Mouse (Mus musculus): ENCODE measurements around the gene Trio. TPM values are rescaled to one million over a fixed set of nuclear protein-coding genes. Genes with fewer than 3 reads are reported as not detected.

Gene Trio
- total RNA-seq, 2 experiments from 2014 or later, result 35.1 to 37.2 TPM

GRCm38 (mm10) chr15:27997917-27998316, 27.7 kb downstream of the Trio start:
- intact Hi-C loops (cut with DNase I; ENCODE audit: low total_unique reads), result no loop called here
- no peak for DNase-seq

DNA sequence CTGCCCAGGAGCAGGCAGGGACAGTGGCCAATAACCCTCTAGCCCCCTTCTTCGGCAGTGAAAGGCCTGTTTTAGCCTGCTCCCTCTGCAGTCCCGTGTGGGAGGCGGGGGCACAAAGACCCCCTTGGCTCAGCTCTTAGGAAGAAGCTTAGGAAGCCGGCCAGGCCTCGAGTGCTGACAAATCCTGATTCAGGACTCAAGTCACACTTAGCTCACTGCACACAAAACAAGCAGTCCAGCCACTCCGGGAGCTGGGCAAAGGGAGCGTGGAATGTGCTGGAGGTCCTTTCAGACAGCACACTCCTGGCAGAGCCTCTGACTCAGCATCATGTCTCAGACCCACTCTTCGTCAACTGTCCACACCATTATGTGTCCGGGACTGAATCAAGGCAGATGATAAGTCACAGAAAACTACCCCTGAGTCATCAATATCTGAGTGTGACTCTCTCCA, 28.2 kb downstream of the Trio start:
- intact Hi-C loops (cut with DNase I; ENCODE audit: low total_unique reads), result no loop called here

GRCm38 (mm10) chr15:27996750-27997149, 28.9 kb downstream of the Trio start:
- intact Hi-C loops (cut with DNase I; ENCODE audit: low total_unique reads), result no loop called here
- DNase-seq, result no peak

More for the DNA sequence above, 28.2 kb downstream of the Trio start:
- DNase-seq, result no peak

DNA sequence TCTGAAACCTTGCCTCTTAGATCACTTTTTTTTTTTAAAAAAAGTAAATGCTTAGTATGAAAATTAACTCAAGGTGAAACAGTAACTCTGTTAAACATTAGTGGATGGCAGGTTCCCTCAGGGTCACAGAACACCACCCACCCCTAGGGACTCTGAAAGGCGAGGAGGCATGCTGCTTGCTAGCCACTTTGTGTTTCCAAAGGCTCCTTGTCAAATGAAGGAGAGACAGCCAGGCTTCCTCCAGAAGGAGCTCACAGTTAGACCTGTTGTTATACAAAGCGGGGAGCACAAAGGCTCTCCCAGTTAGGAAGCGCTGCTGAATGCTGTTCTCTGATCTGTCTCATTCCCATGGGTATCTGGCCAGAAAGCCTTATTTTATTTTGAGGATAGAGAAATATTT, 30.2 kb downstream of the Trio start:
- no peak for DNase-seq
- intact Hi-C loops (cut with DNase I; ENCODE audit: low total_unique reads), result no loop called here

- no peak for DNase-seq
- intact Hi-C loops (cut with DNase I; ENCODE audit: low total_unique reads), result no loop called here
These were observed 30.8 kb downstream of the Trio start for GRCm38 (mm10) chr15:27994870-27995269.

- intact Hi-C loops (cut with DNase I; ENCODE audit: low total_unique reads), result no loop called here
These were observed 32.1 kb downstream of the Trio start for GRCm38 (mm10) chr15:27993528-27993927.

GRCm38 (mm10) chr15:27992596-27992995, 33.1 kb downstream of the Trio start:
- DNase-seq, result no peak
- intact Hi-C loops (cut with DNase I; ENCODE audit: low total_unique reads), result no loop called here

More at GRCm38 (mm10) chr15:27993528-27993927, 32.1 kb downstream of the Trio start:
- no peak for DNase-seq

GRCm38 (mm10) chr15:27991892-27992593, 33.6 kb downstream of the Trio start:
- no peak for DNase-seq
- intact Hi-C loops (cut with DNase I; ENCODE audit: low total_unique reads), result no loop called here

GRCm38 (mm10) chr15:27991066-27991701, 34.5 kb downstream of the Trio start:
- no peak for DNase-seq
- intact Hi-C loops (cut with DNase I; ENCODE audit: low total_unique reads), result no loop called here

DNA sequence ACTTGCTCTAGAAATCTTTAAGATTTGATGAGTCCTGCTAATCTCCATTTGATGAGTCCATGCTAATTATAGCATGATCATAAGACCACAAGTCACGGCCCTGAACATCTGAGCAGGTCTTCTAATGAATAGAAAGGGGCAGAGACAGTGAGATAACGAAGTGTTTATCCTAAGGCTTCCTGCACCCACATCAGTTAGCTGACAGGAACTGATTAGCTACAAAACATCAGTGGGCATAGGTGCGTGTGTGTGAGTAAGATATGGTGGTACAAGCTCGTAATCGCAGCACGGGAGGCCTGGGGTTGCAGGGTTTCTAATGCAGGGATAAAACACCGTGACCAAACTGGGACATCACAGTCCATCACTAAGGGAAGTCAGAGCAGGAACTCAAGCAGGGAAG, 37.7 kb downstream of the Trio start:
- no peak for DNase-seq
- intact Hi-C loops (cut with DNase I; ENCODE audit: low total_unique reads), result no loop called here

DNA sequence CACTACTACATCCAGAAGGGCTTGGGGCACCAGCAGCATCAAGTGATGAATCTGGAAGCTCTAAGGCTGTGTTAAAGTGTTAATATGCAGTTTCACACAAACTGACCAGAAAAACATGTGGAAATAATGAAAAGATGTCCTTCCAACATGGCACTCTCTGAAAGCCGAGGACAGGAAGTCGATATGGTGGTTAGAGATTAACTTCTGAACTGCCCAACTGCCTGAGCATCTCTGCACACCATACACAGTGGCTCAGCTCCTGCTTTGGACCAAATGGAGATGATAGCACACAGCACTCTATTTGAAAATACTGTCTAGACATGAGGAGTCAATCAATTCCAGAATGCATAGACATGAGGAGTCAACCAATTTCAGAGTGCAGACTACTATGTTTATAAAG, 40.8 kb downstream of the Trio start:
- no peak for DNase-seq
- intact Hi-C loops (cut with DNase I; ENCODE audit: low total_unique reads), result loop anchor here (5.0 kb wide), 1 partner anchor 32 kb away; no protein-coding TSS in a partner anchor

- intact Hi-C loops (cut with DNase I; ENCODE audit: low total_unique reads), result loop anchor here (5.0 kb wide), 1 partner anchor 35 kb away; no protein-coding TSS in a partner anchor
- no peak for DNase-seq
These were observed 43.7 kb downstream of the Trio start for GRCm38 (mm10) chr15:27981764-27982500.

GRCm38 (mm10) chr15:27981258-27981657, 44.4 kb downstream of the Trio start:
- no peak for DNase-seq
- intact Hi-C loops (cut with DNase I; ENCODE audit: low total_unique reads), result loop anchor here (5.0 kb wide), 1 partner anchor 36 kb away; no protein-coding TSS in a partner anchor

- no peak for DNase-seq
- intact Hi-C loops (cut with DNase I; ENCODE audit: low total_unique reads), result loop anchor here (5.0 kb wide), 1 partner anchor 37 kb away; no protein-coding TSS in a partner anchor
These were observed 45.2 kb downstream of the Trio start for GRCm38 (mm10) chr15:27980436-27980835.

GRCm38 (mm10) chr15:27976950-27977349, 48.7 kb downstream of the Trio start:
- intact Hi-C loops (cut with DNase I; ENCODE audit: low total_unique reads), result no loop called here
- DNase-seq, result no peak

DNA sequence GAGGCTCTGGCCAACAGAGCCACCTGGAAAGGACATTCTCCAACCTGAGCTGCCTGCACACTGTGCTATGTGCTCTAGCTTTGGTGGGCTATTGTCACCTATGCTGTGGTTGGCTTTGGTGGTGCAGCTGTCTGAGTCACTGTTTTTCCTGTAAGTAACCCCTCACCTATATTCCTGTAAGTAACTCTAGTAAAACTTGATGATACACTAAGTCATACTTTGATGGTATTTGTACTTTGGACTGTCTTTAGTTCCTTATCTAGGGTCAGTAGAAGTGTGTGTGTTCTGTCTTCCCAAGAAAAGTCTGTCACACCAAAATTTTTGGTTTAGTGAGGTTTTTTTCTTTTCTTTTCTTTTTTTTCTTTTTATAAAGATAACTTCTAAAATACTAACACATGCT, 49.3 kb downstream of the Trio start:
- intact Hi-C loops (cut with DNase I; ENCODE audit: low total_unique reads), result no loop called here
- DNase-seq, result no peak

GRCm38 (mm10) chr15:27974637-27975036, 51.0 kb downstream of the Trio start:
- intact Hi-C loops (cut with DNase I; ENCODE audit: low total_unique reads), result no loop called here
- DNase-seq, result no peak

DNA sequence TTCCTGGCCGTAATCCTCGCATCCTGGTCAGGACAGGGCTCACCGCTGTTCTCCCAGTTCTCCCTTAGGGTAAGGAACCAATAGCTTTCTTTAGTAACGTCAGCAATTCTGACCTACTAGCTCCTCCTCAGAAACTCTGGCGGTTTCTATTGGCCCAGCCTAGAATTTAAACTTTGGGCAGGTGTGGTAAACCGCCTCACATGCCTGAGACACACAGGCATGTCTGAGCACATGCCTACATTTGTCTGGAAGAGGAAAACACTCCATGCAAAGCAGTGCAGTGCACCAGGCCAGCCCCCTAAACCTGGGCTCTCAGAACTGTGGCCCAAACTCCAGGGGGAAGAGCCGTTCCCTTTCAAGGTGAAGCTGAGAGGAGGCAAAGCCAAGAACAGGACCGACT, 57.5 kb downstream of the Trio start:
- intact Hi-C loops (cut with DNase I; ENCODE audit: low total_unique reads), result no loop called here
- DNase-seq, result no peak

DNA sequence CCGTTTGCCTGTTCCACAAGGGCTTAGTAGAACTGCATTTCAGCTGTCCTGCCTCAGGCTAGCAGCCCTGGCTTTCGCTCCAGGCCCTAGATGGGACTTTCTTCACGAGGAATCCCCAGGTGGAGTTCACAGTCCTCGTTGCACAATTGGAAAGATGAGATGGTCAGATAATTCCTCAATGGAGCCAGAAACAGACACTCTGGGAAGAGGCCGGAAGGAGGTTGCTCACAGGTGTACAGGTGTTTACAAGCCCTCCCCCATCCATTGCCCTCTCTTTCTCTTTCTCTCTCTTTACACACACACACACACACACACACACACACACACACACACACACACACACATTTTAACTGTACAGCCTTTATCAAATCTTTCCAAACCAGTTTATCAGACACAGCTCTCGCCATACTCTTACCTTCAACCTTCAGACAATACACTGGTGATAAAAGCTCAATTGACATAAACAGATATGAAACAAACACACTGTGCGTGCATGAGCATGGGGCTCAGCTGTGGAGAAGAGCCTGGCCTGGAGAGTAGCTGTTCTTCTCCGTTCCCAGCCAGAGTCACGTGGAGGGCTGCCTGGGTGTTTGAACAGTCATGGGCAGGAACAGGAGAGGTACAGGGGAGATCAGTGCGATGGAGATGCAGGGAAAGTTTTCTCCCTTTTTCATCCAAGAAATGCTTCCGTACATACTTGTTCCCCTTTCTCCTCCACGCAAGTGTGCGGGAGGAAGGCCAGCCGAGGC, 58.3 kb downstream of the Trio start:
- DNase-seq, result no peak
- intact Hi-C loops (cut with DNase I; ENCODE audit: low total_unique reads), result no loop called here

DNA sequence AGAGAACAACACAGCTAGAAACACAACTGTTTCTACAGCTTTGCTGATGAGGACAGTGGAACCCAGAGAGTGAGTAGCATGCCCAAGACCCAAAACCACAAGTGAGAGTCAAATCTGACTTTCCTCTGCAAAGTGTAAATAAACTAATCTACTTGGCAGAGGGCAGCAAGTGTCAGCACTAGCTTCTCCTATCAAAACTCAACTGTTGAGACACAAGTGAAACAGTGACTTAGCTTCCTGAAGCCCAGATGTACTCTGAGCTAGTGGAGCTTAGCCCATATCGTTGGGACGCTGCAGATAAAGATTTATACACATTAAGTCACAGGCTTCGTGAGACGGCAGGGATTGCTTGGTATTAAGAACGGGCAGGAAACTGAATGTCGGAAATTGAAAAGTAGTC, 60.8 kb downstream of the Trio start:
- intact Hi-C loops (cut with DNase I; ENCODE audit: low total_unique reads), result no loop called here
- DNase-seq, result no peak
